Mouse (Mus musculus): ENCODE data around the gene Siva1. TPM values are rescaled to one million over a fixed set of nuclear protein-coding genes. Genes with fewer than 3 reads are reported as not detected.

Gene Siva1
- polyA plus RNA-seq (2015; fragmentation: Nextera tagmentation; extraction: Ambion mirVana) = 66.3 and 75.0 TPM in 2 replicates

GRCm38 (mm10) chr12:112644180-112644854, at the start of gene Siva1:
Gene Siva1, plus strand, starts transcription at chr12:112644679.
- H3K4me2 ChIP-seq = peak within 1 kb of the TSS; percentile 93
- peaks cover 22% of the 10 kb centered on the region for H3K36me3 ChIP-seq
- 1% methylated on average over 46 of the region's 46 CpGs for WGBS
- H3K9ac ChIP-seq = peak within 1 kb of the TSS; percentile 76
- H3K4me3 ChIP-seq = peak within 1 kb of the TSS; percentile 69
- no peaks in the 10 kb centered on the region for H3K9me3 ChIP-seq
- peak within 1 kb of the TSS; percentile 82 for H3K27ac ChIP-seq (replicated peaks)
- ATAC-seq (ENCODE audit: low read depth) = peak; percentile 98
- H3K27me3 ChIP-seq = no peaks in the 10 kb centered on the region
- peaks cover 28% of the 10 kb centered on the region for H3K4me1 ChIP-seq (replicated peaks)

- H3K27ac ChIP-seq (replicated peaks) = peak overlapping the region; percentile 59
- H3K9ac ChIP-seq = no peak overlapping the region
- no peak overlapping the region for H3K4me2 ChIP-seq
- ATAC-seq (ENCODE audit: low read depth) = no peak
- peaks cover 5% of the 10 kb centered on the region for H3K27me3 ChIP-seq
- H3K4me1 ChIP-seq (replicated peaks) = peaks cover 41% of the 10 kb centered on the region
- no peak overlapping the region for H3K4me3 ChIP-seq
- no peaks in the 10 kb centered on the region for H3K9me3 ChIP-seq
- no peaks in the 10 kb centered on the region for H3K36me3 ChIP-seq
- WGBS = 45% methylated on average over 4 of the region's 4 CpGs
Measured at GRCm38 (mm10) chr12:112594989-112595388, 49.5 kb upstream of the Siva1 start.

GRCm38 (mm10) chr12:112595626-112596025, 48.9 kb upstream of the Siva1 start:
- WGBS = 89% methylated on average over 4 of the region's 4 CpGs
- peaks cover 39% of the 10 kb centered on the region for H3K4me1 ChIP-seq (replicated peaks)
- no peak overlapping the region for H3K4me3 ChIP-seq
- H3K27me3 ChIP-seq = no peaks in the 10 kb centered on the region; the same call in 1 of the 2 replicates
- no peak overlapping the region for H3K27ac ChIP-seq (replicated peaks)
- H3K4me2 ChIP-seq = no peak overlapping the region
- H3K36me3 ChIP-seq = no peaks in the 10 kb centered on the region
- no peak for ATAC-seq (ENCODE audit: low read depth)
- H3K9me3 ChIP-seq = no peaks in the 10 kb centered on the region
- H3K9ac ChIP-seq = no peak overlapping the region

- H3K9ac ChIP-seq = no peak overlapping the region
- 76% methylated on average over 9 of the region's 9 CpGs for WGBS
Measured at GRCm38 (mm10) chr12:112596454-112596853, 48.0 kb upstream of the Siva1 start.

GRCm38 (mm10) chr12:112596891-112597500, 47.5 kb upstream of the Siva1 start:
- Histone ChIP-seq H3K4me3 (no peak overlapping the region), H3K9ac (no peak overlapping the region), H3K36me3 (no peaks in the 10 kb centered on the region), H3K9me3 (no peaks in the 10 kb centered on the region), H3K4me2 (no peak overlapping the region), H3K27me3 (no peaks in the 10 kb centered on the region), H3K27ac (replicated peaks) (no peak overlapping the region), H3K4me1 (replicated peaks) (peaks cover 36% of the 10 kb centered on the region)
- WGBS = 70% methylated on average over 14 of the region's 14 CpGs
- no peak for ATAC-seq (ENCODE audit: low read depth)

More at GRCm38 (mm10) chr12:112596454-112596853, 48.0 kb upstream of the Siva1 start:
- H3K36me3 ChIP-seq = no peaks in the 10 kb centered on the region
- H3K9me3 ChIP-seq = no peaks in the 10 kb centered on the region
- H3K4me2 ChIP-seq = no peak overlapping the region
- peaks cover 36% of the 10 kb centered on the region for H3K4me1 ChIP-seq (replicated peaks)
- H3K27me3 ChIP-seq = no peaks in the 10 kb centered on the region; the same call in 1 of the 2 replicates
- no peak overlapping the region for H3K4me3 ChIP-seq
- no peak overlapping the region for H3K27ac ChIP-seq (replicated peaks)
- ATAC-seq (ENCODE audit: low read depth) = no peak

- H3K9ac ChIP-seq = 0 out of 2 replicates have a peak overlapping the region, but pooled peaks have one; percentile 5
- 83% methylated on average over 8 of the region's 8 CpGs for WGBS
Measured at GRCm38 (mm10) chr12:112597618-112598017, 46.9 kb upstream of the Siva1 start.

GRCm38 (mm10) chr12:112599198-112599597, 45.3 kb upstream of the Siva1 start:
- ATAC-seq (ENCODE audit: low read depth) = no peak
- H3K4me1 ChIP-seq (replicated peaks) = peaks cover 20% of the 10 kb centered on the region
- no peaks in the 10 kb centered on the region for H3K9me3 ChIP-seq
- no peak overlapping the region for H3K4me3 ChIP-seq
- H3K27ac ChIP-seq (replicated peaks) = no peak overlapping the region
- no peak overlapping the region for H3K9ac ChIP-seq
- WGBS = 42% methylated on average over 4 of the region's 4 CpGs
- no peaks in the 10 kb centered on the region for H3K27me3 ChIP-seq
- no peak overlapping the region for H3K4me2 ChIP-seq
- H3K36me3 ChIP-seq = no peaks in the 10 kb centered on the region

More at GRCm38 (mm10) chr12:112597618-112598017, 46.9 kb upstream of the Siva1 start:
- Histone ChIP-seq H3K4me1 (replicated peaks) (peaks cover 32% of the 10 kb centered on the region), H3K27ac (replicated peaks) (no peak overlapping the region), H3K4me2 (no peak overlapping the region), H3K27me3 (no peaks in the 10 kb centered on the region), H3K36me3 (no peaks in the 10 kb centered on the region), H3K9me3 (no peaks in the 10 kb centered on the region), H3K4me3 (no peak overlapping the region)
- ATAC-seq (ENCODE audit: low read depth) = no peak

GRCm38 (mm10) chr12:112599942-112600611, 44.4 kb upstream of the Siva1 start:
- Histone ChIP-seq H3K36me3 (no peaks in the 10 kb centered on the region), H3K9ac (no peak overlapping the region), H3K4me2 (no peak overlapping the region), H3K9me3 (no peaks in the 10 kb centered on the region), H3K4me3 (no peak overlapping the region), H3K4me1 (replicated peaks) (peaks cover 18% of the 10 kb centered on the region), H3K27me3 (no peaks in the 10 kb centered on the region), H3K27ac (replicated peaks) (no peak overlapping the region)
- no peak for ATAC-seq (ENCODE audit: low read depth)
- 79% methylated on average over 30 of the region's 30 CpGs for WGBS

- Histone ChIP-seq H3K27ac (replicated peaks) (no peak overlapping the region), H3K4me3 (no peak overlapping the region), H3K9ac (no peak overlapping the region), H3K9me3 (no peaks in the 10 kb centered on the region), H3K4me1 (replicated peaks) (peaks cover 13% of the 10 kb centered on the region), H3K36me3 (no peaks in the 10 kb centered on the region), H3K4me2 (no peak overlapping the region), H3K27me3 (no peaks in the 10 kb centered on the region)
- ATAC-seq (ENCODE audit: low read depth) = no peak
- WGBS = 88% methylated on average over 5 of the region's 5 CpGs
Measured at GRCm38 (mm10) chr12:112604022-112604421, 40.5 kb upstream of the Siva1 start.

- ATAC-seq (ENCODE audit: low read depth) = peak; percentile 74
Measured at GRCm38 (mm10) chr12:112604709-112605649, 39.5 kb upstream of the Siva1 start.

GRCm38 (mm10) chr12:112605766-112606165, 38.7 kb upstream of the Siva1 start:
- 48% methylated on average over 6 of the region's 6 CpGs for WGBS
- Histone ChIP-seq H3K4me3 (no peak overlapping the region), H3K9ac (no peak overlapping the region), H3K4me2 (no peak overlapping the region), H3K36me3 (no peaks in the 10 kb centered on the region), H3K27me3 (no peaks in the 10 kb centered on the region), H3K4me1 (replicated peaks) (peaks cover 13% of the 10 kb centered on the region), H3K9me3 (no peaks in the 10 kb centered on the region), H3K27ac (replicated peaks) (no peak overlapping the region)
- ATAC-seq (ENCODE audit: low read depth) = 0 out of 2 replicates have a peak, but pooled peaks have one; percentile 41

More at GRCm38 (mm10) chr12:112604709-112605649, 39.5 kb upstream of the Siva1 start:
- Histone ChIP-seq H3K9ac (0 out of 2 replicates have a peak overlapping the region, but pooled peaks have one; percentile 22), H3K27ac (replicated peaks) (no peak overlapping the region), H3K9me3 (no peaks in the 10 kb centered on the region), H3K27me3 (no peaks in the 10 kb centered on the region), H3K4me1 (replicated peaks) (peaks cover 13% of the 10 kb centered on the region), H3K36me3 (no peaks in the 10 kb centered on the region), H3K4me3 (no peak overlapping the region), H3K4me2 (no peak overlapping the region)
- 57% methylated on average over 20 of the region's 20 CpGs for WGBS
